Mouse (Mus musculus) fibroblast of lung, adult 2 months (primary cell): ENCODE measurements at regions not wholly inside any gene's neighbourhood (a gene's known extent, or its start where the extent isn't known, plus 50 kb on each side); places are given as distances from the start of the nearest gene placed in this dataset.

Source experiments
- DNase-seq: peaks from one replicate; pipeline ENCODE4 v3.0.0-alpha.2; 2011; ENCODE audit warnings: low read depth

DNA sequence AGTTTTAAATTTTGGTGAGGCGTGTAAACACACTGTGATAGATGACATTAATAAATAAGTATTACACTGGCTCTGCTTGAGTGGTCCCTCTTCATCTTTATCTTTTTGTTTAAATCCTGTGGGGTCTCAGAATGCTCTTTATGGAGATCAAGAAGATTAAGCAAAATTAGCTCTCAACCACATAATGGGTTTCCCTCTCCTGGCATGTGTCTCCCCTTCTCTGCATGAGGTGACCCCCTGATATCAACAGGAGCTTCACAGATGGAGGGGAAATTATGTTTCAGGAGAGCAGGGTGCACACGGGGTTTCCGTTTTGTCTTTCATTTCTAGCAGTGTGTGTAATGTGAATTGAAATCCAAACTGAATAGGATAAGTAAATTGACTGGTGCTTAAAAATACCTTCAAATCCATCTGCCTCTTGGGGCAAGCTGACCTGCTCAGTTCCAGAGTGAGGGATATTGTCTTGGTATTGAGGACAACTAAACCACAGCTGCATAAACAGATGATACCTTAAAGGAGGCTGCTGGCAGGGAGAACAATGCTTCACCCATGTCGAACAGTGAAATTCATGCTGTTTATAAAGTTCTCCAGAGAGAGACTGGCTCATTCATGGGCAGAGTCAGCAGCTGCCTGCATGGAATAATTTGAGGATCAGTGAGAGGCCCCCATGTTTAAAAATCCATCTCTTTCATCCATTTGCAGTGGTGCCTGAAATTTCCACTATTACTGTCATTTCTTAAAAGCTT is 518.3 kb upstream of the Nr2f1 start:
- no peak for DNase-seq

DNA sequence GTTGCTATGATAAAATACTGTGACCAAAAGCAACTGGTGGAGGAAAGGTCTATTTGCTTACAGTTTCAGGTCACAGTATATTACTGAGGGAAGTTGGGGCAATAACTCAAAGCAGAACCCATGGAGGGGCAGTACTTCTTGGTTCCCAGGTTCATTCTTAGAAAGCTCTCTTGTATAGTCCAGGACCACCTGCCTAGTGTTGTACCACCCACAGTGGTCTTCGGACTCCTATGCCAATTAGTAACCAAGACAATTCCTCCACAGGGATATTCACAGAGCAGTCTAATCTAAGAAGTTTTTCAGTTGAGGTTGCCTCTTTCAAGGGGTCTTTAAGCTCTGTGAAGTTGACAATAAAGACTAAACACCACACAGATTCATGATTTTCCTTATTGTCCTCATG is 517.6 kb upstream of the Nr2f1 start:
- no peak for DNase-seq

DNA sequence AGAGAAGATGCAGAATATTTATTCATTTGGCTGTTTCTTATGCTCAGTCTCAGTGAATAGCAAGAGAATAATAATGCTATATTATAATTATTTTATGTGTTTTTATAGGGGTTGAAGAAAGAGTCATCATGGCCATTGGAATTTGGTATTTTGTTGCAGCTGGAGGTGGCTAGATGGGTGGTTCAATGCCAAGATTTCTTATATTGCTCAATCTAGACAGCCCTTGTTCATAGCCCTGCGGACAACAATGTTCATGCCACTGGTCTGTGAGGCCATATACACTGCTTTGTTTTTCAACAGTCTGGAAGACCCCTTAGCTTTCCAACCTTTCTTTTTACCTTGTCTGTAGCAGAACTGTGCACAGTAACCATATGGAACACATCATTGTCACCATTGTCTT is 505.1 kb upstream of the Nr2f1 start:
- DNase-seq = no peak

DNA sequence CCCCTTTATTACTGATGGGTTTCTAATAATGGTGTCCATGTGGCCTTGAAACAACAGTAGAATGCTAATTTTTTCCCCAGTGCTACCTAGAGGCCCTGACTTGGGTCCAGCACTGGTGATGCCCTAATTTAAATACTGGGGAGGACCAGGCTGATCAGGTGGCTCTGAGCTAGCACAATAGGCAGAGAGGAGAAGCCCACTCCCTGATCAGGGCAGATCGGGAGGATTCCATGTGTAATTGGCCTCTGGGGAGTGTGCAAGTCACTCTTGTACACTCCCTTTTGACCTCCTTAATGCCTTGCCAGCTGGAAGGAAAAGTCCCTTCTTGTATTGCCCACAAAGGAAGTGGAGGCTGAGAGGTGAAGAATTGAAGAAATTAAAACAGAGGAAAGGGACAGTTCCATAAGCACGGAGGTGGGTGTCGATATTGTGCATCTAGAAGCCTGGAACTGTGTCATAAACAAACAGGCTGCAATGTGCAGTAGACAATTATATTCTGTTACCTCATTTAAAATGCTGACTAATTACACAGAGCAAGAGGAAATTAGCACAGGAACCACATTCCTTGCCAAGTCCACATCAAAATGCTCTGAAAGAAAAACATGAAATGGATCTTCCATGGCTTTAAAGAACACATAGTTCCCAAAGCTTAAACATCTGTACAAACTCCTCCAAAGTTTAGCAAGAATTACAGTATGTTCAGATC is 498.4 kb upstream of the Nr2f1 start:
- DNase-seq = no peak

DNA sequence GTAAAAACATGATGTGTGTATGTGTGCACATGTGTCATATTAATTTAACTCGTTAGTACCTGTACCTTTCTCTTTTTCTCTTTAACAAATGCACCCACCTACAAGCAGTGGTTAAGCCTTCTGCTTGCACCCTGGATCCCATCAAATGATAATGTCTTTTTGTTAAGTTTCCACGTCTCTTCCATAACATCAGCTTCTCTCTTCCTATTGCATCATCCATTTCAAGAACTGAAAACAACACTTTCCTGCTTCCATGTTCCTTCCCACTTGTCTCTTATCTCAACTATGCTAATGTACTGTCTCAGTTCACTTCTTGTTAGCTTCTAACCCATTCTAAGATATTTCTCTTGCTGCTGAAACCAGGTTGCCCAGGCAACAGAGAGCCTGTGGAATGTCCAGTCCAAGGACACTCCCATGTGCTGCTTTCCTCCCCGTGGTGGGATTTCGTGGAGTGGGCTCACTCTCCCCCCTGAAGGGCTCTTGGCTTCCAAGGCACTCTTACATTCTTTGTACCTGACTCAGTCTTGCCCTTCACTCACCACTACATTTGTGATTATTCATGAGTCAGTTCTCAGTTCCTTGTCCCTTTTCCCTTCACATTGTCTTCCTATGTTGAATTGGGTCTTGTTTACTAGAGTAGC is 479.8 kb upstream of the Nr2f1 start:
- no peak for DNase-seq

DNA sequence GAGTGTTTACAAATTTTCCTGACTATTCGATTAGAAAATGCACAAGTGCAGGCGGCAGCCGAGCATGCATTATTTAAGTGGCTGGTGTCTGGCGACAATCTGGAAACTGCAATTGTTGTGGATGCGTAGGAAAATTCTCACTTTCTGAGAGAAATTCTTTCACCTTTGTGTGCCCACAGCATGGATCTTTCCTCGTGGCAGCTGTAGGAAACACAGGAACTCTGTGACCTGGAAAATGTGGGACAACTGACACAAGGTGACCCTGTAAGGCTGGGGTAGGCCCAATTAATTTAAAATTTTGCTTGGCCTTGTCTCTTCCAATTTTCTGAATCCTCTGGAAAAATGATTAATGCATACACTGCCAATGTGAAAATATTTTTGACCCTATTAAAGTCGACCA is 478.7 kb upstream of the Nr2f1 start:
- no peak for DNase-seq

DNA sequence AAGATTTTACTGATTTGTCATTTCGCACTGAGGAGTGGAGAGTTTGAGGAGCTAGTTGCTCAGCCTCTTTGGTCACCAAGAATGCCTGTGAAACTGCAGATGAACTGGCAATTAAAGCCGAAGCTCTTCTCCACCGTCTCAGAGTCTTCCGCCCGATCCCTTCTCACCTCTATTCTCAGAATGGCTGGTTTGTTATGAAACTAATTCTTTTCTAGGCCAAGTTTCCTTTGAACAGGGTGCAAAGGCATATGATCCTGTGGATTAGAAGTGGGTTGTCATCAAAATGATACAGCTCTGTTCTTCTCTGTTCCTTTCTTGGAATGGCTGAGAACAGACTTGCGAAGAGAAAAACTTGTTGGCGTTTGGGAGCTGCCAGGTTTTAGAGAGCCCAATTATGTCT is 458.7 kb upstream of the Nr2f1 start:
- DNase-seq = no peak

DNA sequence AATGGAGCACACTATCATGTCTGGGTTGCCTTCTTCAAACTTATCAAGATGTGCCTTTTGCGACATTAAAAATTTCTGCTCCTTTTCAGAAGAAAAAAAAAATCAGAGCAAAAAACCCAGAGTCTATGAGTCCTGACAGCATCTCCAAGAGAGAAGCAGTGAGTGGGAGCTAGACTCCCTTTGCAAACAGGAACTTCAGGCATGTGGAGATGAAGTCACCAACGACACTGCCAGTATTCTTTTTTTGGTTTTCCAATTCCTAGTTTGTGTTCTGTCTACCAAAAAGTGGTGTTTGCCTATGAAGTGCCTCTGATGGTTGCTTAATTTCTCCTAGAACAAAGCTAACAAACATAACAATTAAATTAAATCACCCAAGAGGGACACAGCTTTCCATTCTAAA is 457.2 kb upstream of the Nr2f1 start:
- DNase-seq = no peak

DNA sequence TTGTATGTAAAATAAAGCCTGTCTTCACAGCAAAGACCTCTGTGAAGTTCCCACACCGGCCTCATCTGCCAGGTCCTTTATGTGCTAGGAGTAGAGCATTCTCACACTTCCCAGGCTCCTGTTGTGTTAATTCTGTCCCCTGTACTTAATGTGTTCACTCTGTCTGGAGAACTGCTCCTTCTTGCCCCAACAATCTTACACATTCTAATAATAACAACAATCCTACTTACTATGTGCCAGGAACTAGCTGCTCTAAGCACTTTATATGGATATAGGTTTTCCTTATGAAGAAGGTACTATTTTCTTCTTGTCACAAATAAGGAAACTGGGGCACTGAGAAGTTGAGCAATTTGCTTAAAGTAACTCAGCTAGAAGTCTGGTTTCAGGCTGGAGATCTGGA is 456.6 kb upstream of the Nr2f1 start:
- no peak for DNase-seq

DNA sequence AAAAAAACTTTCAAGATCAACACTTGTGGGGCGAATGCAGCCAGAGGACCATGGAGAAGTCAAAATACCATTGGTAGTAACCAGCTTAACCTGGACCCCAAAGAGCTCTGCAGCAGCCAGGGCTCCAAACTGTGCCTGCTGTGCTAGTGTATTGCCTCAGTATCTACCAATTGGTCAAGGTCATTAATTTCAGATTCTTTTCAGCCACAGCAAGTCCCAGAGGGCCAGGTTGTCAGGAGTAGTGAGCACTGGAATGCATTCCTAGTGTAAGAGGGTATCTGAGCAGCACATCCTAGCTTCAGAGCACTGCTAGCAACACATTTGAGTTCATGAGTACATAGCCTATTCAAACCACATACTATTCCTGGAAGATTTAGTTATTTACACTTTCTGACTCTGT is 451.3 kb upstream of the Nr2f1 start:
- no peak for DNase-seq

DNA sequence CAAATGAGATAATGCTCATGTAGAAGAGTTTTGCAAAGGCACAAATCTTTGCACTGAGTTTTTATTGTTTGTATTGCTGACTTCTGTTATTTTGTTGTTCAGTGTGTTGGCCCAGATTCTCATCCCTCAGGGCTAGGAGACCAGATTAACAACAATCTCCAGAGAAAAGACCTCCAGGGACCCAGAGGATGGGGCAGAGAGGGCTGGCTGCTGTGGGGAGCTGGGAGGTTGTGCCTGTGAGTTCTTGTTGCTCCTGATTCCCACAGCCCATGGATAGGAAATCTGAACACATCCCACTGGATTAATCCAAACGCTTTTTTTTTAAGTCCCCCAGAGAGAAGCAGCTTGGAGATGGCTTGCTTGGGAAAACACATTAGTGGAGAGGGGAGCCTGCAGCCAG is 445.0 kb upstream of the Nr2f1 start:
- no peak for DNase-seq

DNA sequence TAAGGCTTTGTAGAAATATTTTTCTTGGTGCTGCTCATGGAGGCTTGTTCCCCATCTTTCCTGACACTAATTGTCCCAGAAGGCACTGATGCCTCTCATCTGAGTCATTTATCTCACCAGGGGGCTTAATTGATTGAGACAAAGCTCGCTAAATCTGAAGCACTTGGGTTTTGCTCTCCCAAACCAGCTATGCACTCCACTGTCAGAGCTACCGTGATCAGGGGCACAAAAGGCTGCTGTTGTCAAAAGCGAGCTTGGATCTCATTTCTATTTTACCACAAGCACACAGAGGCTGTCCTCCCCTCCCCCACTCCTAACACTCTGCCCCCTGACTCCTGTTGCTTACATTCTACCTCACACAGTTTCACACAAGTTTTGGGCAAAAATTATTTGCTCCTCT is 443.5 kb upstream of the Nr2f1 start:
- DNase-seq = no peak

DNA sequence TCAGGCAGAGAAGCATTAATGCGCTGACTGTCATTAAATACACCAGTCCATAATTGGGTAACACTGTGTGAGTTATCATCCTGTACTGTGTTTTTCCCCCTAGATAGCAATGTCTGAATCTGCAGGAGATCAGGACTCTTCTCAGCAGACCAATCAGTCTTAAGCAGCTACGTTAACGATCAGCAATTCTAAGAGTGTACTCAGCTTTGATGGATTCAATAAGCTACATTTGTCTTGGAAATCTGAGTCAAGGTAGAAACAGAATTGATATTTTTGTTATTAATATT is 442.8 kb upstream of the Nr2f1 start:
- DNase-seq = no peak

DNA sequence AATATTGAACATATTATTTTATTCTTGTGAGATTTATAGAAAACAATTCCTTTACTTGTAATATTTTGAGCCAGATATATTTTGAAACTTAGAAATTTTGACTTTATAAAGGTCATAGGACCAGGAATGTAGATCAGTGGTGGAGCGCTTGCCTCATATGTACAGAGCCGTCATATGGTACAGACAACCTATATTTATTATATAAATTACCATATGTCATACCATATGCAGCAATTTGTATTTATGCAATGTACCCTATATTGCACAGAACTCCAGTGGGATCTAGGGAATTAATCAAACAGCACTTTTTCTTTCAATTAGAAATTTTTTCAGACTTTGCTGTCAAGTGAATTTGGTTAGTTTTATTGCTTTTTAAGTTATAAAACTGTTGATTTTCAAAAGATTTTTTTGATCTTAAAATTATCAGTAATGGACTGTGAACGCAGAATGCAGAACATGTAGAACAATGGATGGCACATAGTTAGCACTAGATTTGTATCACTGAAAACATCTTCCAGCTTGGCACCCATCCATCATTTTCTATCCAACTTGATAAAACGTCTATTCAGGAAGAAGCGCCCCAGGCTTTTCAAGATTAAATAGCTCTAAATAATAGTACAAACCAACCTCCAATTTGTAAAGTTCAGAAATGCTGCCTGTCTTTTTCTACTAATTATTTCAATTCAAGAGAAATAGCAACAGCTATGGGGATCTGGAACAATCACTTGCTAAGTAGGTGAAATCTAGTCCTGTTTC is 442.3 kb upstream of the Nr2f1 start:
- DNase-seq = no peak

DNA sequence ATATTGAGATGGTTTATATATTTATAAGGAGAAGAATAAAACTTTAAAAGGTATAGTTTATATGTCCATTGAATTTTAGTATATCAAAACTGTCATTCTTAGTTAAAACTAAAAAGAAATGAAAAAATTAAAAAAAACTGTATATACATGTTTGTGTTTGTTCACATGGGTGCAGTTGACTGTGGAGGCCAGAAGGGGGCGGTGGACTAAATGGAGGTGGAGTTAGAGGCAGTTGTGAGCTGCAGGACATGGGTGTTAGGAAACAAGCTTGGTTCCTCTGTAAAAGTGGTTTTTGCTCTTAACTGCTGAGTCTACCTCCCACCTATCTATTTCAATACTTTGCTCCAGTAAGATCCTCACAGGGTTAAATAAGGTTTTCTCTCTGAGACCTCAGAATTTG is 440.8 kb upstream of the Nr2f1 start:
- no peak for DNase-seq

DNA sequence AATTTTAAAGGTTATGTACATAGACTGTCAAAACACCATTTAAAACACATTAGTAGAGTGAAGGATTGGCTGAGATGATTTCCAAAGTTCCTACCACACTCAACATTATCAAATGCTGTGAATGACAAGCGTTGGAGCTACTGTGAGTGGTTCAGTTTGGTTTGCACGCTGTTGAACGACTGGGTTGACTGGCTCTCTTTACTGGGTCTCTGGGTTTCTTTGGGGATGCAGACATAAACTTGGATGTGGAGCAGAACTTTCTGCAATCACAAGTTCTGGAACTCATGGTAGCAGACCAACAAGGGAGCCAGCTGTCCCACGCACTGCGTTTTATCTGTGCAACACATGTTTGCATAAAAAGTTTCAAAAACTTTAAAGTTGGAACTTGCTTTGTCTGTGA is 438.9 kb upstream of the Nr2f1 start:
- peak; percentile 10 for DNase-seq

DNA sequence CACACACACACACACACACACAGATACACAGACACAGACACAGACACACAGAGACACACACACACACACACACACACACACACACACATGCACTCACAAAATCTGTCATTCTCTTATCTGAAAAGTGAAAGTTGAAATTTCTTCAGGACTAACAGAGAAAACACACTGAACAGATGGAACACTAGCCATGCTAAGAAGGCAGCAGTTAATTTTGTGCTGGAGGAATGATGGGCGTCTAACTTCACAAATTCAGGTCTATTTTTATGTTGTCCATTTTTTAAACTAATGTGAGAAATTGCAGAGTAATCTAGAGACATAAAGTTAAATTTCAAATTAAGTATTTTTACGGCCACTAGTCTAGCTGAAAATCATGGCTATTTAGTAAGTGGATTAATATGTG is 432.1 kb upstream of the Nr2f1 start:
- DNase-seq = no peak

DNA sequence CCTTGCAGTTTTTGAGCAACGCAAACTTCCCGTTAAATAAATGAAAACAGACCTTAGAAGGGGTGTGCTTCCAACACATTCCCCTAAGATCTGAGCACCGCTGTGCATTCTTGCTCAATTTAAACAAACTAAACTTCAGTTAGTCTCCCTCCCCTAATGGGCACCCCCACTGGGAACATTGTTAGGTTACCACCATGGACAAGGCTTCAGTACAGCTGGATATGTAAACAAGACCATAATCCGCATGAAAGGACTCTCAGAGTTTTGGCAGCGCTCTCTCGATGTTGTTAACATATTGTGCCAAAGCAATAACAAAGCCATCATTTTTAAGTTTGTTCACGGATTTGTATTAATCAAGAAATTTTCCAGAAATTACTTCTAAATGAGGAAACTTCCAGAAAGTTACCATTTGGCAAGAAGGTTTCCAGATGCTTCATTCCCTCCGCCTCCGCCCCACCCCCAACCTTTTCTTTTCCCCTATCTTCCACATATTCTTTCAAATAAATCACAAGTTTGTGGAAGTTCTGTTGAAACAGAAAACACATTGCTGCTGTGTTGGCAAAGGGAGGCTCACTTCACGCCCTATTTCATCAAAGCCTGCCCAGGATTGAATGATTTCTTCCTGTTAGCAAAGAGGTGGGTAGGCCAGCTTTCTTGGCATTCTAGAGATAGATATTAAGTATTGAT is 429.6 kb upstream of the Nr2f1 start:
- DNase-seq = peak; percentile 18

DNA sequence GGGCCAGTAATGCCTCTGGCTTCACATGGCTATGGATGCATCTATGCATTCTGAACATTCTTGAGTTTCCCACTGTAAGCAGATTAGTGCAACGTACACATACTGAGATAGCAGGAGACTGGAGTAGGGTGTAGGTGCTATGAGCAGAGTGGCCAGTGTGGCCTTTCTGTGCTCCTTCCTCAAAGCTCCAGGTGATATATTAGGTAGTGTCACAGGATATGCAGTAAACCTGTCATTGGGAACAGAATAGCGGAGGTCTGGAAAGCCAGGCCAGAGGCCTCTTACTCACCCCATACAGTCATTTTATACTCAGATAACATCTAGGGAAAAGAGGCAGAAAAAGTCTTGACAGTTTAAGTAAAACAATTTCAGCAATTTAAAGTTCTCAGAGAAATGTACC is 424.1 kb upstream of the Nr2f1 start:
- no peak for DNase-seq

DNA sequence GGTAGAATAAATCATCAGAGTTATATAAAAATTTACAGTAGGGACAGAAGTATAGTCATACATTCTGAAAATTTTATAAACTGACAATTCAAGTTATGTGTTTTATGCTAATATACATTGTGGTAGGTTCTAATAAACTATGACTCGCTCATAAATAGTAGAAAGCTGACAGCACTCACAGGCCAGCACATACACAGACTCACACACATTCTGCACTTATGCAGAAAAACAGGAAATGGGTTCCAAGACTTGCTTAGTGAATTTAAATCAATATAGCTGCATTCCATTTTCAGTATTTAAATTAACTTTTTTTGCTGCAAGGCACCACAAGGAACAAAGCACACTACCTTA is 403.3 kb upstream of the Nr2f1 start:
- no peak for DNase-seq

DNA sequence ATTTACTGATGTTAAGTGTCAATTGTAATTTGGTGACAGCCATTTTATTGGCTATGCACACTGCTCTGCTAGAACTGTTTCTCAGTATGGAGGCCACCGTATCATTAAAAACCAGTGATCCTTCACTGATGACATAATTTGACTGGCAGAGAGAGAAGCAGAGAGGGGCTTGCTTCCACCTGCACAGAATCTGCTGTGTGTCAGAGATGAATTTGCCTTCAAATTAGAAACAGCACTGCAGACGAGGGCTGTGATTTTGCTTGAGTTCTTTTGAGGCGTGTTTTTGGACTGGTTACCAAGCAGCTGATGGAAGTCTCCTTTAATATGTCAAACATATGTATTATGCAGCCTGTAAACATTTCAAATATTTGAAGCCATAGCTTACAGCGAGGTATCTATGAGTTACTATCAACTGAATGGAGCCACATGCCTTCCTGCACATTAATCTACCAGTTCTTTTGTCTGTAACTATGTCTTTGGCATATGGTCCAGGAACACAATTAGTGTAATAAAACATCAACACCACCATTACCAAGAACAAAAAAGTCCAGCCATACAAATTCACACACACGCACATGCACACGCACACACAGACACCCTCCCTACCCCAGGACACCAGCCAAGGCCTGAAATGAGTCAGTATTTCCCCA is 402.8 kb upstream of the Nr2f1 start:
- DNase-seq = no peak
